Comparison of ENCODE assay signal across 29 mouse cellular contexts in the genomic region with DNA sequence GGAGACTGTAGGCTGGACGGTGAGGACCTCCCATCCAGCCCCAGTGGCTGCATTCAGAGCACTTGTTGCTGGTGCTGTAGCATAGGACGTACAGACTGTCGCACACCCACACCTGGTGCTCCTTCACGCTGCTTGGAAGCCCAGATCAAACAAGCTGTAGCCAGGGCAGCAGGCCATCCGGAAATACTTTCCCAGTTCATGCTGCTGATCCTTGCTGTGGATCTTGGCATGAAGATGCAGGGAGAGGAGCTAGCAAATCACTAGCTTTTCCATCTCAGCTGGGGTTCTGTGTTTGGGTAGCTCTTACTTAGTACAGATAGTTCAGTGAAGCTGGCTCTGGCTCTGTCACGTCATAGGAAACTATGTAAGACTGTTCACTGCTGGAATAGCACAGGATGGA. TPM values are rescaled to one million over a fixed set of nuclear protein-coding genes. Genes with fewer than 3 reads are reported as not detected.
"Had no signal": no experiment of that assay in that cellular context is flagged by ENCODE, and none has a peak within 500 bp of the region (broad histone marks: within the 10 kb centered on the region; RNA-seq: fewer than 3 reads in every experiment).

No protein-coding gene starts in this region.

- ATAC-seq: hindbrain, embryonic 16.5 days; inflammation-experienced regulatory T-cells, adult 6 months; intestine, embryonic 15.5 days; intestine, embryonic 16.5 days; intestine, postnatal 0 days had no signal

- H3K27ac ChIP-seq: heart, embryonic 10.5 days; heart, embryonic 13.5 days; heart, embryonic 15.5 days; hindbrain, embryonic 10.5 days; hindbrain, embryonic 12.5 days; hindbrain, embryonic 14.5 days; hindbrain, embryonic 15.5 days; intestine, embryonic 15.5 days; kidney, embryonic 15.5 days; kidney, postnatal 0 days; layer of hippocampus, adult 2 months; left cerebral cortex, adult 2 months had no signal

- H3K4me2 ChIP-seq: heart, embryonic 12.5 days; heart, embryonic 13.5 days; heart, embryonic 15.5 days; hindbrain, embryonic 12.5 days; hindbrain, embryonic 14.5 days; hindbrain, embryonic 15.5 days; intestine, embryonic 15.5 days; kidney, embryonic 15.5 days had no signal

- H3K9me3 ChIP-seq: heart, embryonic 10.5 days; heart, embryonic 12.5 days; heart, embryonic 13.5 days; heart, embryonic 15.5 days; hindbrain, embryonic 10.5 days; hindbrain, embryonic 12.5 days; hindbrain, embryonic 15.5 days; intestine, embryonic 15.5 days; kidney, embryonic 15.5 days had no signal

- H3K9ac ChIP-seq: heart, embryonic 12.5 days; heart, embryonic 13.5 days; heart, embryonic 15.5 days; hindbrain, embryonic 12.5 days; hindbrain, embryonic 14.5 days; hindbrain, embryonic 15.5 days; intestine, embryonic 15.5 days; kidney, embryonic 15.5 days had no signal

- H3K27me3 ChIP-seq: heart, embryonic 12.5 days; heart, embryonic 13.5 days; heart, embryonic 15.5 days; hindbrain, embryonic 12.5 days; hindbrain, embryonic 15.5 days; intestine, embryonic 15.5 days; kidney, embryonic 15.5 days had no signal

- DNase-seq: kidney, adult 11 months; layer of hippocampus, adult 9-11 months; layer of hippocampus, postnatal 36 days had no signal

- H3K4me1 ChIP-seq: heart, embryonic 10.5 days; heart, embryonic 12.5 days; heart, embryonic 13.5 days; heart, embryonic 15.5 days; hindbrain, embryonic 10.5 days; hindbrain, embryonic 12.5 days; hindbrain, embryonic 15.5 days; intestine, embryonic 15.5 days; kidney, embryonic 15.5 days had no signal

- H3K4me3 ChIP-seq: heart, embryonic 10.5 days; heart, embryonic 12.5 days; heart, embryonic 13.5 days; heart, embryonic 15.5 days; hindbrain, embryonic 10.5 days; hindbrain, embryonic 12.5 days; hindbrain, embryonic 15.5 days; intestine, embryonic 15.5 days; kidney, embryonic 15.5 days; layer of hippocampus, adult 2 months; left cerebral cortex, adult 2 months had no signal

RNA-seq across cellular contexts. Expression of a gene that starts 15.8 kb away (rescaled TPM):
- total RNA-seq: heart, postnatal 25 days; hematopoietic stem cell, adult 5-6 weeks had no signal
- polyA plus RNA-seq: heart, embryonic 10.5 days; heart, embryonic 12.5 days; heart, embryonic 13.5 days; heart, embryonic 14.5 days; heart, embryonic 15.5 days; heart, embryonic 16.5 days; hindbrain, embryonic 10.5 days; hindbrain, embryonic 11.5 days; hindbrain, embryonic 12.5 days; hindbrain, embryonic 14.5 days; hindbrain, embryonic 15.5 days; intestine, embryonic 14.5 days; intestine, embryonic 15.5 days; intestine, embryonic 16.5 days; intestine, postnatal 0 days; kidney, adult 2 months; kidney, embryonic 15.5 days; kidney, embryonic 16.5 days; kidney, postnatal 0 days; large intestine, adult 2 months had no signal
